Mouse (Mus musculus) brown adipose tissue, adult 24 weeks (tissue): Measurements from ENCODE around the gene Incenp. TPM values are rescaled to one million over a fixed set of nuclear protein-coding genes. Genes with fewer than 3 reads are reported as not detected.
"Not testable (repeated sequence)": the region's sequence is repeated elsewhere in the genome, so short reads cannot be mapped to it uniquely, and the experiment has no call there.

Source experiments
- H3K27ac ChIP-seq: fragments of 200-500 bp; replicated peaks from 2 replicates; pipeline ENCODE4 v1.5.1; 2012; ENCODE audit warnings: low read depth, mild to moderate bottlenecking, low read length
- H3K4me1 ChIP-seq: fragments of 200-500 bp; 2 replicates; pipeline ENCODE4 v1.6.1; 2012; ENCODE audit warnings: low read length, mixed read lengths; ENCODE audit not compliant: control insufficient read depth, insufficient read depth, insufficient read length
- H3K4me3 ChIP-seq: fragments of 200-500 bp; 2 replicates; pipeline ENCODE4 v1.5.1; 2012; ENCODE audit warnings: low read depth, mild to moderate bottlenecking, low read length, moderate library complexity; ENCODE audit not compliant: insufficient read depth
- polyA plus RNA-seq: library from polyadenylated mRNA; stranded (reverse); fragments of >200 nt; gene quantifications from 2 replicates; pipeline ENCODE4 v1.2.4, GENCODE M21; 2012; ENCODE audit not compliant: missing spikeins, insufficient read depth, insufficient read length

Incenp gene
- polyA plus RNA-seq: 2.5 and 7.4 TPM in 2 replicates

- Histone ChIP-seq H3K4me3 (peak within 1 kb of the TSS; percentile 79), H3K4me1 (peaks cover 4% of the 10 kb centered on the region; the same call in 1 of the 2 replicates), H3K27ac (peak within 1 kb of the TSS; percentile 56)
Measured at GRCm38 (mm10) chr19:9899072-9899779, at the start of gene Incenp. Incenp (minus strand) TSS chr19:9899551.

DNA sequence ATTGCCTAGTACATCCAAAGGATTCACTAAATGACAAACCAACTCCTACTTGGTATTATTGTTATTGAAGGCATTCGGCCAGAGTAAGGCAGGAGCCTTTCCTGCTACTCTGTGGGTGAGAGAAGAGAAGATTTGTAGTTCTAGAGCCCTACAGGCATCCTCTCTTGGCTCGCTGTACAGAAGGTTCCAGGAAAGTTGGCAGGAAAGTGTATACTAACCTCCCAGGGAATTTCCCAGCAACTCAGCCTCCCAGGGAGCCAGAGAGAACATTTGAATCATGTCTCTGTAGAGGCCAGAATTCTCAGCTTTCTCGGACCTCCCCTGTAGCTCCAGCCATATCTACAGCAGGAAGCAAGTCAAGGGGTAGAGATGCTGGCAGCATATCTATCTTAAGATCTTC lies 47.6 kb upstream of the Incenp start:
- Histone ChIP-seq H3K27ac (no peak overlapping the region), H3K4me3 (no peak overlapping the region), H3K4me1 (peaks cover 10% of the 10 kb centered on the region; the same call in 1 of the 2 replicates)

DNA sequence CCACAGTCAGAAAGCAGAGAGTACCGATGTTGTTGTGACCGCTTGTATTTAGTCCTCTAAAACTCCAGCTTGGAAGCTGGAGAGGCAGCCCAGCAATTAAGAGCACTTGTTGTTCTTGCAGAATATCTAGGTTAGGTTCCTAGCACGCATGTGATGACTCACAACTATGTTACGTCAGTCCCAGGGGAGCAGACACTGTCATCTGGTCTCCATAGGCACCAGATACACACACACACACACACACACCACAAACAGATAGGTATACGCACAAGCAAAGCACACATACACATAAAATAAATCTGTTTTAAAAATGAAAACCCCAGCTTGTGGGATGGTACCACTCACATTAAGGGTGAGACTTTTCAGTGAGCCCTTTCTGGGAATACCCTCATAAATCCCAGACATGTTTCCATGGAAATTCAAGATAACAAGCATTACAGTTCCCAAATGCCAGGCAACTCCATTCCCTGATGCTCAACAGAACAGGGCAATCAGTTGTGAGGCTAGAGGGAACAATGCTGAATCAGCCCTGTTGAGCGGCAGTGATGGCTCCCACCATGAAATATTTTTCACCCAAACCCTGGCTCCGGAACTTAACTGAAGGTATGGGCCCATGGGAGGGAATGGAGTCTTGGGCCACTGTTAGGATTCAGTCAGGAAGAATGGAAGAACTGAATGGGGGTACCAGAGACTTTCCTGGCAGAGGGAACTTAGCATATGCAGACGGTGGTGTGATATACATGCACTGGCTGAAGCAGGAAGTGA lies 46.6 kb upstream of the Incenp start:
- H3K4me1 ChIP-seq: peaks cover 12% of the 10 kb centered on the region; the same call in 1 of the 2 replicates
- no peak overlapping the region for H3K4me3 ChIP-seq
- H3K27ac ChIP-seq: peak overlapping the region; percentile 8; the same call in 1 of the 2 replicates

- Histone ChIP-seq H3K4me1 (peaks cover 16% of the 10 kb centered on the region; the same call in 1 of the 2 replicates), H3K27ac (peak overlapping the region; percentile 75), H3K4me3 (no peak overlapping the region)
Measured at GRCm38 (mm10) chr19:9942539-9943533, 43.5 kb upstream of the Incenp start.

DNA sequence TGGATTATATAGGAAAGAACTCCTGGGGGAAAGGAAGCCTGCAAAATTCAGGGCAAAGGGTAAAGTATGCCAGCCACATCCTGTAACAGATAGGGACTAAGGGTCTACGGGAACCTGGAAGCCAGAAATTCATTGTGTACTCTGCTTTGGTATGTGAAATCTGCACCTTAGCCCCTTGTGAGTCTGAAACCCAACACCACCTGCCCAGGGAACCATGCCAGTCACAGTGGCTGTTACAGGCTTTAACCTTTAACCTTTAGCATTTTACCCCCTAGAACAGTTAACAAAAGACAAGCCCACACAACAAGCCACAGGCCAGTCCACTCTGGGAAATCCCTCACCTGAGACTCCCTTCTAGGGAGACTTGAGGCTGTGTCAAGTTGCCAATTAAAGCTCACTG lies 42.5 kb upstream of the Incenp start:
- Histone ChIP-seq H3K27ac (no peak overlapping the region), H3K4me3 (no peak overlapping the region), H3K4me1 (peaks cover 17% of the 10 kb centered on the region; the same call in 1 of the 2 replicates)

DNA sequence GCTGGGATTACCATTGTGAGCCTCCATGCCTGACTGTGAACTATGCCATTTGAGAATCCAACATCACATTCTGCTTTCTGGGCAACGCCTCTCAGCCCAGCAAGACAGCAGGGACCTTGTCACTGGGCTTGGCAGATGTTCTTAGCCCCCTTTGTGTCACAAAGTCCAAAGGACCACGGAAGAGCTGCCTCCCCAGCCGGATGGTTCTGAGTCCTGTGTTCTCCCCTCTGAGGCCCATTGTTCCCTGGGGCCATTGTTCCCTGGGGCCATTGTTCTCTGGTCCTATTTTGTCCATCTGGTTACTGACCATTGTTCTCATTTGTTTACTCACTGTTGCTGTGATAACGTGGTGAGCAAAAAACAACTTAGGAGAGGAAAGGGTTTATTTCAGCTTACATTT lies 41.6 kb upstream of the Incenp start:
- Histone ChIP-seq H3K27ac (no peak overlapping the region), H3K4me3 (no peak overlapping the region), H3K4me1 (peaks cover 21% of the 10 kb centered on the region; the same call in 1 of the 2 replicates)

DNA sequence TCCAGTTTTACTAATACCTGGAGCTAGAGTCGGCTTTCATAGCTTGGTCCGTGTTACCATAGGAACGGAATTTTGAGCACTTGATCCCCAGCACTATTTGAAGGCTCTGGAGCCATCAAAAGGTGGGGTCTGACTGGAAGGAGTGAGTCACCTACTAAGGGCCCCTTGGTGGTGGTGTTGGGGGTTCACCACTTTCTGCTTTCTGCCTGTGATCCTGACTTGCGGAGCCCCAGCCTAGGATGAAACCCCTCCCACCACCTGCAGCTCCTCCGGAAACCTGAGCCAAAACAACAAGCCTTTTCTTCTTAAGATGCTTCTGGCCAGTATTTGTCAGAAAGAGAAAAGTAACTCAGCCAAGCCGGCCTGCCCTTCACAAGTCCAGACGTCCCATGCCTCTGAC lies 40.5 kb upstream of the Incenp start:
- Histone ChIP-seq H3K4me3 (no peak overlapping the region), H3K4me1 (peaks cover 24% of the 10 kb centered on the region; the same call in 1 of the 2 replicates), H3K27ac (no peak overlapping the region)

GRCm38 (mm10) chr19:9938824-9939303 lies 39.5 kb upstream of the Incenp start:
- peak overlapping the region; percentile 65 for H3K27ac ChIP-seq

GRCm38 (mm10) chr19:9938156-9938823 lies 38.9 kb upstream of the Incenp start:
- H3K4me3 ChIP-seq: no peak overlapping the region
- peak overlapping the region; percentile 65 for H3K27ac ChIP-seq
- peaks cover 24% of the 10 kb centered on the region; the same call in 1 of the 2 replicates for H3K4me1 ChIP-seq

More at GRCm38 (mm10) chr19:9938824-9939303, 39.5 kb upstream of the Incenp start:
- Histone ChIP-seq H3K4me3 (no peak overlapping the region), H3K4me1 (peaks cover 24% of the 10 kb centered on the region; the same call in 1 of the 2 replicates)

DNA sequence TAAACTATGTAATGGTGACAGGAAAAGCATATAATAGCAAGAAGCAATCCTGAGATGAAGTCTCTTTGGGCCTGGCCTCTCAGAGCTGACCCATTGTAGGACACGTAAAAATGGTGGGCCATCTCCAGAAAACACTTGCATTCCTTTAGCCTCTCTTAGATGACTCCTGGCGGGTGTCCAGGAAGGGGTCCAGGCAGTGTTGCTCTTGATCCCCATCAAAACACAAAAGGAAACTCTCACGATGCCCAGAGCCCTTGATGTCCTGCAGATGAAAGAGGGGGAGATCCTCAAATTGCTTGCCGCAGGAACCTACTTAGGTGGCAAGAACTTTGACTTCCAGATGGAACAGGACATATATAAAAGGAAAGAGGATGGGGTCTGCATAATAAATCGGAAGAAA lies 38.1 kb upstream of the Incenp start:
- H3K4me3 ChIP-seq: no peak overlapping the region
- peaks cover 17% of the 10 kb centered on the region; the same call in 1 of the 2 replicates for H3K4me1 ChIP-seq
- H3K27ac ChIP-seq: no peak overlapping the region; the same call in 1 of the 2 replicates

GRCm38 (mm10) chr19:9936579-9936978 lies 37.2 kb upstream of the Incenp start:
- Histone ChIP-seq H3K4me1 (peaks cover 11% of the 10 kb centered on the region; the same call in 1 of the 2 replicates), H3K4me3 (no peak overlapping the region), H3K27ac (peak overlapping the region; percentile 77)

- Histone ChIP-seq H3K27ac (no peak overlapping the region), H3K4me1 (peaks cover 11% of the 10 kb centered on the region; the same call in 1 of the 2 replicates), H3K4me3 (no peak overlapping the region)
Measured at GRCm38 (mm10) chr19:9933908-9934307, 34.6 kb upstream of the Incenp start.

GRCm38 (mm10) chr19:9931167-9931607 lies 31.8 kb upstream of the Incenp start:
- H3K4me1 ChIP-seq, H3K4me3 ChIP-seq: not testable (repeated sequence)
- H3K27ac ChIP-seq: peak overlapping the region; percentile 47

- H3K4me1 ChIP-seq: no peaks in the 10 kb centered on the region
- no peak overlapping the region for H3K4me3 ChIP-seq
- H3K27ac ChIP-seq: no peak overlapping the region
Measured at GRCm38 (mm10) chr19:9928089-9928488, 28.7 kb upstream of the Incenp start.
